In the genomic region with DNA sequence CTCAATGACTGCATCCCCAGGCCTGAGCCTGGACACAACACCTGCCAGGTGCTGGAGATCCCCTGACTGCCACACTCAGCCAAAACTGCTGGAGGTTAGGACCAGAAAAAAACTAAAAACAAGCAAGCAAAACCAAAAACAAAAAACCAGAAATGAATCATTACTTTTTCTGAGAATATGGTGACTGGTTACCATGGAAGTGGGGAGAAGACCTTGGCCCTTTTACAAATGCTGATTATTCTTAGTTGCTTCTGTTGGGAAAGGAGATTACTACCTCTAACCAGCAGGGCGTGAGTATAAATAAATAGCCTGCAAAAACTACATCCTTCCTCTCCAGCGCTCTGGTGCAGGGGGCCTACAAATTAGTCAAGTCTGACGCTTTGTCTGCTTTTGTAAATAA, we compare ENCODE assay signal across 18 mouse cellular contexts.
"Had no signal": no experiment of that assay in that cellular context is flagged by ENCODE, and none has a peak within 500 bp of the region (broad histone marks: within the 10 kb centered on the region; RNA-seq: fewer than 3 reads in every experiment).

No protein-coding gene starts in this region.

- H3K9ac ChIP-seq: liver, embryonic 15.5 days; liver, postnatal 0 days; lung, embryonic 15.5 days; midbrain, embryonic 12.5 days; neural tube, embryonic 12.5 days; stomach, embryonic 15.5 days had no signal

- H3K4me3 ChIP-seq: liver, embryonic 15.5 days; lung, embryonic 15.5 days; megakaryocyte, embryonic 14.5 days; midbrain, embryonic 12.5 days; neural tube, embryonic 12.5 days; stomach, embryonic 15.5 days had no signal

- ATAC-seq: liver, postnatal 0 days; lung, postnatal 0 days had no signal

- DNase-seq: liver, postnatal 0 days; lung, adult 2 months; lung, postnatal 14 days; lung, postnatal 36 days; midbrain, embryonic 14.5 days; right cerebral cortex, postnatal 14 days; thymus, adult 2 months; thymus, postnatal 25 days; thymus, postnatal 4 days had no signal

- H3K4me2 ChIP-seq: liver, embryonic 15.5 days; lung, embryonic 15.5 days; midbrain, embryonic 12.5 days; neural tube, embryonic 12.5 days; stomach, embryonic 15.5 days had no signal

- H3K4me1 ChIP-seq: lung, embryonic 15.5 days; midbrain, embryonic 12.5 days; neural tube, embryonic 12.5 days; stomach, embryonic 15.5 days had no signal

- H3K36me3 ChIP-seq: liver, embryonic 15.5 days; lung, embryonic 15.5 days; midbrain, embryonic 12.5 days; neural tube, embryonic 12.5 days; stomach, embryonic 15.5 days had no signal

- H3K9me3 ChIP-seq: liver, embryonic 15.5 days; lung, embryonic 15.5 days; megakaryocyte, embryonic 14.5 days; midbrain, embryonic 12.5 days; neural tube, embryonic 12.5 days; stomach, embryonic 15.5 days had no signal

- H3K27ac ChIP-seq: liver, embryonic 15.5 days; lung, embryonic 15.5 days; macrophage; midbrain, embryonic 12.5 days; neural tube, embryonic 12.5 days; stomach, embryonic 15.5 days; stomach, postnatal 0 days had no signal

- H3K27me3 ChIP-seq: liver, embryonic 15.5 days; lung, embryonic 15.5 days; midbrain, embryonic 12.5 days; neural tube, embryonic 12.5 days; stomach, embryonic 15.5 days had no signal
